In the genomic region with DNA sequence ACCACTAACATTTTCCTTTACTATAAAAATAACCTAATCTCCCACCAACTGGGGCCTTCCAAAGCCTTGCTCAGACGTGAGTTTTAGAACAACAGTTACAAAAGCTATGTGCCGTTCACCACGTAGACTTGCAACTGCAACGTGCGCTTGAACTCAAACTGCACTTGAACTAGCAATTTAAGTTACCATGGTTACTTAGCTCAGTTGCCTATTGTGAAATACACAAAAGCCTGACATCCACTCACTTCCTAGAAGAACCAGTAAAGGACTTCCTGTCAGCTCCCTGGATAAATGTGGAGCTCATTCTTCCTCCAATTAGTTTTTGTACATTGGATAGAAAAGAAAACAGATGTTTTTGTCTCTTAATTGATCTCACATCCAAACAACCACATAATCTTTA, we compare ENCODE assay signal across 13 mouse cellular contexts.
DNase-seq lines count a peak whose midpoint lies in the region; ATAC-seq and TF ChIP-seq lines count a peak whose summit lies in the region.
"Had no signal": no experiment of that assay in that cellular context is flagged by ENCODE, and none has a peak within 500 bp of the region (broad histone marks: within the 10 kb centered on the region; RNA-seq: fewer than 3 reads in every experiment).

No protein-coding gene starts in this region.

- no peaks in the 10 kb centered on the region for H3K36me3 ChIP-seq in lung, embryonic 15.5 days
- H3K36me3 ChIP-seq in embryonic facial prominence, embryonic 14.5 days (ENCODE audit: control insufficient read depth, insufficient read depth, low read length) = peaks cover 54% of the 10 kb centered on the region
- H3K36me3 ChIP-seq in hindbrain, embryonic 13.5 days = no peaks in the 10 kb centered on the region
- no peaks in the 10 kb centered on the region for H3K36me3 ChIP-seq in neural tube, embryonic 13.5 days

- peak overlapping the region; percentile 24 for H3K27ac ChIP-seq in lung, embryonic 15.5 days
- H3K27ac ChIP-seq in embryonic facial prominence, embryonic 14.5 days (replicated peaks; ENCODE audit: low read depth, low read length) = 0 out of 2 replicates have a peak overlapping the region, but pooled peaks have one; percentile 21
- no peak overlapping the region for H3K27ac ChIP-seq in hindbrain, embryonic 13.5 days
- H3K27ac ChIP-seq in neural tube, embryonic 13.5 days (replicated peaks) = no peak overlapping the region
- H3K27ac ChIP-seq: heart, adult 2 months; stomach, postnatal 0 days had no signal

- no peaks in the 10 kb centered on the region for H3K27me3 ChIP-seq in lung, embryonic 15.5 days
- no peaks in the 10 kb centered on the region for H3K27me3 ChIP-seq in embryonic facial prominence, embryonic 14.5 days (replicated peaks; ENCODE audit: control insufficient read depth, insufficient read depth, low read length)
- peaks cover 32% of the 10 kb centered on the region for H3K27me3 ChIP-seq in hindbrain, embryonic 13.5 days
- H3K27me3 ChIP-seq in neural tube, embryonic 13.5 days = peaks cover 37% of the 10 kb centered on the region

- ATAC-seq in lung, embryonic 15.5 days (ENCODE audit: borderline replicate concordance, extremely low read depth, low FRiP score, low TSS enrichment) = peak; percentile 70; the same call in 1 of the 2 replicates
- ATAC-seq in embryonic facial prominence, embryonic 14.5 days (ENCODE audit: low read depth) = no peak
- ATAC-seq in hindbrain, embryonic 13.5 days (ENCODE audit: low FRiP score) = peak; percentile 39; the same call in 1 of the 2 replicates
- 0 out of 2 replicates have a peak, but pooled peaks have one; percentile 47 for ATAC-seq in neural tube, embryonic 13.5 days (ENCODE audit: low read depth)
- ATAC-seq in megakaryocyte-erythroid progenitor cell, adult 5-6 weeks (replicated peaks; ENCODE audit: low FRiP score, low TSS enrichment, poor library complexity, severe bottlenecking) = no peak
- no peak for ATAC-seq in cerebellum, adult (ENCODE audit: insufficient number of reproducible peaks, low FRiP score, low TSS enrichment)

- H3K4me3 ChIP-seq in lung, embryonic 15.5 days = no peak overlapping the region
- H3K4me3 ChIP-seq in lung, adult 2 months (replicated peaks; ENCODE audit: extremely low read depth, low read depth, low read length) = no peak overlapping the region
- H3K4me3 ChIP-seq in embryonic facial prominence, embryonic 14.5 days (ENCODE audit: low read depth, low read length) = no peak overlapping the region
- no peak overlapping the region for H3K4me3 ChIP-seq in hindbrain, embryonic 13.5 days
- H3K4me3 ChIP-seq in neural tube, embryonic 13.5 days = no peak overlapping the region
- H3K4me3 ChIP-seq: heart, adult 2 months had no signal

- TF ChIP-seq POLR2A in lung, adult 2 months (IDR thresholded peaks at IDR 0.05; ENCODE audit: borderline replicate concordance, extremely low read depth, low read depth, low read length) = no peak

- H3K4me2 ChIP-seq in lung, embryonic 15.5 days = no peak overlapping the region
- no peak overlapping the region for H3K4me2 ChIP-seq in embryonic facial prominence, embryonic 14.5 days (ENCODE audit: low read depth, low read length)
- no peak overlapping the region for H3K4me2 ChIP-seq in hindbrain, embryonic 13.5 days
- no peak overlapping the region for H3K4me2 ChIP-seq in neural tube, embryonic 13.5 days

- WGBS in lung, embryonic 15.5 days = 30% methylated on average over 5 of the region's 5 CpGs
- WGBS in lung, adult 2 months = 38% methylated on average over 5 of the region's 5 CpGs
- 50% methylated on average over 5 of the region's 5 CpGs for WGBS in embryonic facial prominence, embryonic 14.5 days
- WGBS in hindbrain, embryonic 13.5 days = 16% methylated on average over 5 of the region's 5 CpGs
- WGBS in neural tube, embryonic 13.5 days = 25% methylated on average over 5 of the region's 5 CpGs

- peaks cover 13% of the 10 kb centered on the region for H3K4me1 ChIP-seq in lung, embryonic 15.5 days
- H3K4me1 ChIP-seq in lung, adult 2 months (ENCODE audit: control insufficient read depth, insufficient read depth, low read length) = no peaks in the 10 kb centered on the region; the same call in none of the 2 replicates
- H3K4me1 ChIP-seq in embryonic facial prominence, embryonic 14.5 days (ENCODE audit: control insufficient read depth, insufficient read depth, low read length) = peaks cover 33% of the 10 kb centered on the region
- peaks cover 7% of the 10 kb centered on the region; the same call in 1 of the 2 replicates for H3K4me1 ChIP-seq in hindbrain, embryonic 13.5 days (replicated peaks)
- H3K4me1 ChIP-seq in neural tube, embryonic 13.5 days (replicated peaks) = peaks cover 6% of the 10 kb centered on the region; the same call in 1 of the 2 replicates

- no peak overlapping the region for H3K9ac ChIP-seq in lung, embryonic 15.5 days
- no peak overlapping the region for H3K9ac ChIP-seq in embryonic facial prominence, embryonic 14.5 days (ENCODE audit: low read depth, low read length)
- no peak overlapping the region for H3K9ac ChIP-seq in hindbrain, embryonic 13.5 days
- H3K9ac ChIP-seq in neural tube, embryonic 13.5 days = no peak overlapping the region

- no peak for TF ChIP-seq CTCF in lung, adult 2 months (IDR thresholded peaks at IDR 0.05; ENCODE audit: insufficient read depth, low read length)

- H3K9me3 ChIP-seq in lung, embryonic 15.5 days = no peaks in the 10 kb centered on the region
- no peaks in the 10 kb centered on the region for H3K9me3 ChIP-seq in embryonic facial prominence, embryonic 14.5 days (ENCODE audit: control insufficient read depth, low read length)
- H3K9me3 ChIP-seq in hindbrain, embryonic 13.5 days = no peaks in the 10 kb centered on the region
- no peaks in the 10 kb centered on the region for H3K9me3 ChIP-seq in neural tube, embryonic 13.5 days

- DNase-seq in lung, adult 2 months = no peak
- peak; percentile 64 for DNase-seq in embryonic facial prominence, embryonic 14.5 days (ENCODE audit: low spot score)
- DNase-seq in kidney, postnatal 25 days = no peak
- DNase-seq: heart, adult 2 months; heart, postnatal 36 days; kidney, adult 9 months; left cerebral cortex, postnatal 4 days had no signal

Comparison
In these comparisons a context has a peak if more than half of its experiments do, and no peak if none do; other contexts are left out.
1. ATAC-seq: peak in lung, embryonic 15.5 days (single experiment), hindbrain, embryonic 13.5 days (single experiment) and neural tube, embryonic 13.5 days (single experiment); none in embryonic facial prominence, embryonic 14.5 days (single experiment), megakaryocyte-erythroid progenitor cell, adult 5-6 weeks (single experiment) and cerebellum, adult (single experiment).
2. H3K27ac ChIP-seq: peak in lung, embryonic 15.5 days (single experiment) and embryonic facial prominence, embryonic 14.5 days (single experiment); none in hindbrain, embryonic 13.5 days (single experiment) and neural tube, embryonic 13.5 days (single experiment).